Mouse (Mus musculus): ENCODE data around the gene Il1f10.
A peak's percentile ranks its signal among the peaks of the same experiment; 100 is the strongest.

The Il1f10 gene

GRCm38 (mm10) chr2:24290896-24291295 lies at the start of gene Il1f10:
Gene Il1f10 (plus strand): TSS chr2:24291196.
- DNase-seq (ENCODE audit: low spot score): no peak

GRCm38 (mm10) chr2:24267503-24267902 lies 23.5 kb upstream of the Il1f10 start:
- no peak for DNase-seq (ENCODE audit: low spot score)

- no peak for DNase-seq (ENCODE audit: low spot score)
These were observed 17.4 kb upstream of the Il1f10 start for GRCm38 (mm10) chr2:24273619-24274018.

- DNase-seq (ENCODE audit: low spot score): no peak
These were observed 15.8 kb upstream of the Il1f10 start for GRCm38 (mm10) chr2:24275146-24275545.

GRCm38 (mm10) chr2:24276654-24277053 lies 14.3 kb upstream of the Il1f10 start, which contains the start of gene Il1f5:
Gene Il1f5 (plus strand): TSS chr2:24276954.
- DNase-seq (ENCODE audit: low spot score): no peak

GRCm38 (mm10) chr2:24294616-24295015 lies 3.6 kb downstream of the Il1f10 start:
- DNase-seq (ENCODE audit: low spot score): no peak

GRCm38 (mm10) chr2:24296837-24297236 lies 5.8 kb downstream of the Il1f10 start:
- DNase-seq (ENCODE audit: low spot score): peak; percentile 55

GRCm38 (mm10) chr2:24311302-24312001 lies 20.5 kb downstream of the Il1f10 start:
- no peak for DNase-seq (ENCODE audit: low spot score)

- no peak for DNase-seq (ENCODE audit: low spot score)
These were observed 25.9 kb downstream of the Il1f10 start for GRCm38 (mm10) chr2:24316919-24317318.

- no peak for DNase-seq (ENCODE audit: low spot score)
These were observed 27.1 kb downstream of the Il1f10 start for GRCm38 (mm10) chr2:24317919-24318598.

- no peak for DNase-seq (ENCODE audit: low spot score)
These were observed 44.3 kb downstream of the Il1f10 start for GRCm38 (mm10) chr2:24335333-24335732.

GRCm38 (mm10) chr2:24336545-24336944 lies 45.5 kb downstream of the Il1f10 start, which contains the start of gene Il1rn:
Gene Il1rn (plus strand): TSS chr2:24336853.
- DNase-seq (ENCODE audit: low spot score): no peak

- no peak for DNase-seq (ENCODE audit: low spot score)
These were observed 50.4 kb downstream of the Il1f10 start for GRCm38 (mm10) chr2:24341395-24341885.
